Mouse (Mus musculus) kidney, adult 2 months (tissue): ENCODE measurements at regions not wholly inside any gene's neighbourhood (a gene's known extent, or its start where the extent isn't known, plus 50 kb on each side); places are given as distances from the start of the nearest gene placed in this dataset.

ENCODE experiments used
- CTCF ChIP-seq: fragments of 200-500 bp; conservative IDR thresholded peaks from 2 replicates; pipeline ENCODE4 v1.5.1; 2011; ENCODE audit warnings: low read depth, mild to moderate bottlenecking, control low read depth, low read length, moderate library complexity, mixed read lengths; ENCODE audit not compliant: insufficient read depth, insufficient read length
- POLR2A ChIP-seq: fragments of 200-500 bp; IDR thresholded peaks from one replicate; pipeline ENCODE4 v1.6.1; 2011; ENCODE audit warnings: low read depth, low read length, control low read depth

- TF ChIP-seq POLR2A: no peak
- no peak for TF ChIP-seq CTCF
Observed at GRCm38 (mm10) chr17:45195779-45196178, 237.8 kb downstream of the Cdc5l start.
